ENCODE assay signal across 34 mouse cellular contexts in genomic region chr12:77112133-77112532, GRCm38 (mm10).
"Had no signal": no experiment of that assay in that cellular context is flagged by ENCODE, and none has a peak within 500 bp of the region (broad histone marks: within the 10 kb centered on the region; RNA-seq: fewer than 3 reads in every experiment).

No protein-coding gene starts in this region.

- H3K4me3 ChIP-seq: heart, embryonic 12.5 days; heart, embryonic 13.5 days; heart, embryonic 15.5 days; hindbrain, embryonic 10.5 days; hindbrain, embryonic 12.5 days; hindbrain, embryonic 13.5 days; hindbrain, embryonic 15.5 days; intestine, embryonic 15.5 days; kidney, embryonic 15.5 days; layer of hippocampus, adult 2 months; left cerebral cortex, adult 2 months had no signal

- H3K27me3 ChIP-seq: heart, embryonic 12.5 days; heart, embryonic 13.5 days; heart, embryonic 15.5 days; hindbrain, embryonic 12.5 days; hindbrain, embryonic 13.5 days; hindbrain, embryonic 15.5 days; intestine, embryonic 15.5 days; kidney, embryonic 15.5 days had no signal

- H3K27ac ChIP-seq: heart, embryonic 13.5 days; heart, embryonic 15.5 days; hindbrain, embryonic 10.5 days; hindbrain, embryonic 12.5 days; hindbrain, embryonic 13.5 days; hindbrain, embryonic 14.5 days; hindbrain, embryonic 15.5 days; hindbrain, postnatal 0 days; intestine, embryonic 15.5 days; kidney, embryonic 15.5 days; kidney, postnatal 0 days; layer of hippocampus, adult 2 months; left cerebral cortex, adult 2 months had no signal

- H3K4me2 ChIP-seq: heart, embryonic 12.5 days; heart, embryonic 13.5 days; heart, embryonic 15.5 days; hindbrain, embryonic 12.5 days; hindbrain, embryonic 13.5 days; hindbrain, embryonic 14.5 days; hindbrain, embryonic 15.5 days; intestine, embryonic 15.5 days; kidney, embryonic 15.5 days had no signal

- ATAC-seq: hindbrain, embryonic 16.5 days; hindbrain, postnatal 0 days; inflammation-experienced regulatory T-cells, adult 6 months; intestine, embryonic 15.5 days; intestine, embryonic 16.5 days; intestine, postnatal 0 days had no signal

- H3K36me3 ChIP-seq: heart, embryonic 12.5 days; heart, embryonic 13.5 days; heart, embryonic 15.5 days; hindbrain, embryonic 10.5 days; hindbrain, embryonic 12.5 days; hindbrain, embryonic 13.5 days; hindbrain, embryonic 15.5 days; intestine, embryonic 15.5 days; kidney, embryonic 15.5 days had no signal

- H3K4me1 ChIP-seq: heart, embryonic 12.5 days; heart, embryonic 13.5 days; heart, embryonic 15.5 days; hindbrain, embryonic 10.5 days; hindbrain, embryonic 12.5 days; hindbrain, embryonic 13.5 days; hindbrain, embryonic 15.5 days; intestine, embryonic 15.5 days; kidney, embryonic 15.5 days had no signal

- H3K9ac ChIP-seq: heart, embryonic 12.5 days; heart, embryonic 13.5 days; heart, embryonic 15.5 days; hindbrain, embryonic 12.5 days; hindbrain, embryonic 13.5 days; hindbrain, embryonic 14.5 days; hindbrain, embryonic 15.5 days; intestine, embryonic 15.5 days; kidney, embryonic 15.5 days had no signal

- DNase-seq: heart, postnatal 10 days; heart, postnatal 14 days; heart, postnatal 36 days; heart, postnatal 4 days; kidney, adult 11 months; kidney, adult 18-20 months; kidney, adult 2 months; kidney, adult 8-10 months; kidney, adult 9 months; kidney, postnatal 10 days; kidney, postnatal 14 days; kidney, postnatal 25 days; kidney, postnatal 36 days; kidney, postnatal 4 days; layer of hippocampus, adult 9-11 months; layer of hippocampus, postnatal 36 days had no signal

- H3K9me3 ChIP-seq: heart, embryonic 12.5 days; heart, embryonic 13.5 days; heart, embryonic 15.5 days; hindbrain, embryonic 10.5 days; hindbrain, embryonic 12.5 days; hindbrain, embryonic 13.5 days; hindbrain, embryonic 15.5 days; intestine, embryonic 15.5 days; kidney, embryonic 15.5 days had no signal
